Mouse (Mus musculus) R1 (cell line): ENCODE results near the gene Gm20388.
"Not testable (repeated sequence)": the region's sequence is repeated elsewhere in the genome, so short reads cannot be mapped to it uniquely, and the experiment has no call there.

ENCODE experiments used
- DNase-seq: peaks from one replicate; pipeline ENCODE4 v3.0.0-alpha.2; 2018; ENCODE audit warnings: low read depth, low spot score

Gm20388 gene

DNA sequence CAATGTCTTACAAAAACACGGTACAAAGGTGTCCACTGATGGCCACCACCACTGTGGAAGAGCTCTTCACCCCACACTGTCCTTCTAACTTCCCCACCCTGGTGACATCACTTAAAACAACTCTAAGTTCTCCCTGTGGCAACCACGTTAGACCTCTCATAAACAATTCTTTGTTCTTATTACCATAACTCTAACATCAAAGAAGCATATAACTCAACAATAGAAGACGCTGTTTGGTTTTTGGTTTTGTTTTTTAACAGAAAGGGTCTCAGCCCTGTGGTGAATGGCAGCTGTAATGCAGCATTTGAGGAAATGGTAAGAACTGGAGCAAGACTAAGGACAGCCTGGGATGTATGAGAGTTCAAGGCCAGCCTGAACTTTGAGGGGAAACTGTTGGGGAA lies 3115.3 kb downstream of the Gm20388 start:
- DNase-seq: no peak

DNA sequence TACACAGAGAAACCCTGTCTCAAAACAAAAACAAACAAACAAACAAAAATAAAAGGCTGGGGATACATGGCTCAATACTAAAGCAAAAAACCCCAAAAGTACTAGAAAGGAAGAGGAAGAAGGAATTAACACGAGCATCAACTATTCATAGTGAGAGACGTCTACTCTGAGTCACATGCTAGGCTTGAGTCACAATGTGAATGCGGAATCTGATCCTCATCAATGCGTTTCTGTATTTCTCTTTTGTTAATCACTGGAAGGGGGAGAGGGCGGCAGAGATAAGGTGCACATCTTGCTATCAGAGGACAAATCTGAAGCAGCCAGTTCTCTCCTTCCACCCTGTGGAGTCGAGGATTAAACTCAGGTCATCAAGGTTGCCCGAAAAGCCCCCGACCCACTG lies 3117.1 kb downstream of the Gm20388 start:
- no peak for DNase-seq

DNA sequence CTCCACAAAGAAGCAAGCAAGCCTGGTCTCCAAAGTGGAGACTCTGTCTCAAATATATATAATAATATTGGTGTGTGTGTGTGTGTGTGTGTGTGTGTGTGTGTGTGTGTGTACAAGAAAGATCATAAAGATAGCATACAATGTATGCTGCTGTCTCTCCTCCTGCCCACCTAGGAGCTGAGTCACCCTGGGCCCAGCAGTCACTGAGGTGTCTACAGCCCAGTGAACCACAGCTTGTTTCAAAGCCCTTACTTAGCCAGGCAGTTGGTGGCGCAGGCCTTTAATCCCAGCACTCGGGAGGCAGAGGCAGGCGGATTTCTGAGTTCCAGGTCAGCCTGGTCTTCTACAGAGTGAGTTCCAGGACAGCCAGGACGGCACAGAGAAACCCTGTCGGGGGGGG lies 3119.4 kb downstream of the Gm20388 start:
- DNase-seq: not testable (repeated sequence)

DNA sequence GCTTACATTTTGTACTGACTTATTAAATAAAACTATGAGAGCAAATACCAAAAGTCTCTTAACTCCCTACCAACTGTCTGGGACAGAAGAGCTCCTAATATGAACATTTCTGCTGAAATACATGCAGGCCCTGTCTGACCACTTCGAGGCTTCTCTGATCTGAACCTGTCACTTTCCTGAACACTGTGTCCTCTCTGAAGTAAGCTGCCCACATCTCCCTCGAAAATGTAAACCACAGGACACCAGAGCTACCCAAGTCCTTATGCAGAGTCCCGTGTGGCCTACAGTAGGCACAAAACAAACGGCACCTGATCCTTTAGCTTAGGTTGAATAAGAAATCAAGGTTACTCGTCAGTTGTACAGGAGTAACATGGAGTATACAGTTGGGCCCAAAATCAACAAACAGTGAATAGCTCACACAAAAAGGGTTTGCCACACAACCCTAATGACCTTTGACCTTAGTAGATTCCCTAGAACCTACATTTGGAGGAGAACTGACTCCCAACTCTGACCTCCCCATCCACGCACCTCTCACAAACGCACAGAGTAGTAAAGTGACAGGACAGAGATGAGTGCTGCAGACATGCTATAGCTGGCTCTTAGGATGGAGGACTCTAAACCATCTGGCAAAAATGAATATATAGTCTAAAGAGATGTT lies 3120.8 kb downstream of the Gm20388 start:
- DNase-seq: no peak

DNA sequence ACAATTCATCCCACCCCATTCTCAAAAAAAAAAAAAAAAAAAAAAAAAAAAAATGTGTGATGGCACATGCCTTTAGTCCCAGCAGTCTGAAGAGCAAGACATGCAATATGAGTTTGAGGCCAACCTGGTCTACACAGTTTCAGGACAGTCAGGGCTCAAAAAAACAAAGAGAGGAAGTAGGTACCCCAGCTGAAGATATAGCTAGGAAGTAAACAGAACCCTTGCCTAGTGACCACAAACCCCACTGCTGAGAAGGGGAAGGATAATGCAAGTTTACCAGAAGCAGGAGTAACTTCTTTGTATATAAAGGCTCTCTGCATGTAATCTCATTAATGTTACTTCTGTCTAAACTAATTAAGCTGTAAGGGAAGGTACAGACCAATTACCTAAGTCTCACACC lies 3122.1 kb downstream of the Gm20388 start:
- no peak for DNase-seq

DNA sequence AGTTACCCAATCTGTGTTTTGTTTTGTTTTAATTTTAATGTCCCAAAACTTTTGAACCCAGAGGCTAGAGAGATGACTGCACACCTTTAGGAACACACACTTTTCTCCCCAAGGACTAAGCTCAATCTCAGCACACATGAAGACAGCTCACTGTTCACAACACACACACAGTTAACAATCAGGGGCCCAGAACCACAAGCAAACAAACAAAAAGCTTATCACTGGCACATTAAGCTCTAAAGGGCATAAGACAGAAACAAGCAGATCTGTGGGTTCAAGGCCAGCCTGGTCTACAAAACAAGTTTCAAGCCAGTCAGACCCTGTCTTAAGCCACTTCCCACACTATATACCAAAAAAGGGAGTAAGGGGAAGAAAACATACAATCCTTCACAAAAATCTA lies 3122.8 kb downstream of the Gm20388 start:
- DNase-seq: no peak

DNA sequence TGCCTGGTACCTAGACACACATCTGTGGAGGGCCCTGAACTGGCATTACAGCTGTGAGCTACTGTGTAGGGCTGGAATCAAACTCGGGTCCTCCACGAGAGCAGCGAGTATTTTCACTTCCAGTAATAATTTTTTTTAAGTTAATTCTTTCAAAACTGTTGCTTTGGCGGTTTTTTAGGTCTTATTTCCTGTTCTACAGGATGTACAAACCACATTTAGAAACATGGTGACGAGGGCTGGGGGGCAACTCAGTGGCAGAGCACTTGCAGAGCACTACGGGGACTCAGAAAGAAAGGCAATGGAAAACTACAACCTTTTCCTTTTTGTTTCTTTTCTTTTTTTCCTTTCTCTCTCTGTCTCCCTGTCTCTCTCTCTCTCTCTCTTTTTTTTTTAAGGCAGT lies 3123.5 kb downstream of the Gm20388 start:
- DNase-seq: no peak

DNA sequence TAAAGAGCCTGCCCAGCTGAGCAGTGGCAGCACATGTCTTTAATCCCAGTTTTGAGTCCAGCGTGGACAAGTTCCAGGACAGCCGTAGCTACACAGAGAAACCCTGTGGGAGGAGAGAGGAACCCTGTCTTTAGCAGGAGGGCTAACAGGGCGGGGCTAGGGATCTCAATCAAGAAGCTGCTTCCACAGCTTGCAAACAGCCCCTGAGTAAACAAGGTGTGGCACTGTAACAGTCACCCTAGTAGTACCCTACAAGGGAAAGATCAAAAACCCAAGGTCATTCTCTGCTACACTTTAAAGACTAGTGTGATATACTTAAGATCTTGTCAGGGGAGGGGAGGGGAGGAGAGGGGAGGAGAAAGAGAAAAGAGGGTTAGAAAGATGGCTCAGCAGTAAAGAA lies 3126.3 kb downstream of the Gm20388 start:
- peak; percentile 93 for DNase-seq

DNA sequence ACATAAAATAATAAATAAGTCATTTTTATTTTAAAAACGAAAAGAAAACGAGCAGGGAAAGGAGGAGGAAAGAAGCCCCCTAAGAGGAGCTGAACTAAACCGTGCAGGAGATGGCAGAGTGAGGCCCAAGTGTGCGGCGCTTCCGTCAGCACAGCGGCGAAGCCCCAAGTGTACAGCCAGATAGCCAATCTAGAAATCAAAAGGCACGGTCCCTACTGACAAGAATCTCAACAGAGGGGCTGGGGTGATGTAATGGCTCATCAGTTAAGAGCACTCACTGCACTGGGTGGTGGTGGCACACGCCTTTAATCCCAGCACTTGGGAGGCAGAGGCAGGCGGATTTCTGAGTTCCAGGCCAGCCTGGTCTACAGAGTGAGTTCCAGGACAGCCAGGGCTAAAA lies 3126.8 kb downstream of the Gm20388 start:
- DNase-seq: peak; percentile 59

DNA sequence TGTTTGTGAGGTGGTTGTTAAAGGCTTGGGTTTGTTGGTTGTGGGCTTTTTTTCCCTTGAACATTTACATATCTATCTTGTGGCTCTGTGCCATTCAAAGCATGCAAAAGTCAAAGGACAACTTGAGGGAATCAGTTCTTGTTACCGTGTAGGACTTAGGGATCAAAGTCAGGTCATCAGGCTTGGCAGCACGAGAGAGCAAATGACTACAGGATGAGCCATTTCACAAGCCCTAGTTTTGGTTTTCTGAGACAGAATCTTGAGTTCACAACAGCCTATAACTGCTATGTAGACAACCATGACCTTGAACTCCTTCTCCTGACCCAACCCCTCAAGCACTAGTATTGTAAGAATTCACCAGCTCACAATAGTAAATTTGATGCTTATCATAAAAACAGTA lies 3127.7 kb downstream of the Gm20388 start:
- no peak for DNase-seq

DNA sequence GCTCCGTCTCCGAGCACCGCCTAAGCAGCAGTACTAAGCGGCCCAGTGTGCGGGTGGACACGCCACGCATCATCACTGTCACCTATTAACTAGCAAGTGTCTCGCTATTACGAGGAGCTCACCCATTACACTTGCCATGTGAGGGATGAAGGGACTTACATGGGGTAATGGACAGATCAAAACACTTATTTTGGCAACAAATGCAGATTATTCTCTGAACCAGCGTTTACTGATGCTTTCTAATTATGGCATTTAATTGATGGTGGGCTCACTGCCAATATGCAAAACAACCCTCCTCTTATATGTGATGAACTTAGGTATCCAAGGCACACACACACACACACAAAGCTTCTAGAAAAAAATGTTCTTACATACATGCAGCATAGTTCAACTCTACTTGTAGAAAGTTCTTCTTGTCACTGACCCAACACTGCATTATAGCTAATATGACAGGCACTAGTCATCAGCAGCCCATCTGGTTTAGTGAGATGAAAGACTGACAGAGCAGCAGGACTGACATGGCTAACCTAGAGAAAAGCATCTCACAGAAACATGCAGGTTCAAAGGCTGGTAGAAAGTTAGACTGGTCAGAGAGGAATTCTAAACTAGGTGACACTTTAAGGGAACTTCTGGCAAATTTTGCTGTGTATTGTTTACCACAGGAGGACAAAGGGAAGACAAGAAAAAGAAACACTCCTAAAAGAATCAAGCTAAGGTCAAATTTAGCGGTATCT lies 3128.9 kb downstream of the Gm20388 start:
- no peak for DNase-seq

DNA sequence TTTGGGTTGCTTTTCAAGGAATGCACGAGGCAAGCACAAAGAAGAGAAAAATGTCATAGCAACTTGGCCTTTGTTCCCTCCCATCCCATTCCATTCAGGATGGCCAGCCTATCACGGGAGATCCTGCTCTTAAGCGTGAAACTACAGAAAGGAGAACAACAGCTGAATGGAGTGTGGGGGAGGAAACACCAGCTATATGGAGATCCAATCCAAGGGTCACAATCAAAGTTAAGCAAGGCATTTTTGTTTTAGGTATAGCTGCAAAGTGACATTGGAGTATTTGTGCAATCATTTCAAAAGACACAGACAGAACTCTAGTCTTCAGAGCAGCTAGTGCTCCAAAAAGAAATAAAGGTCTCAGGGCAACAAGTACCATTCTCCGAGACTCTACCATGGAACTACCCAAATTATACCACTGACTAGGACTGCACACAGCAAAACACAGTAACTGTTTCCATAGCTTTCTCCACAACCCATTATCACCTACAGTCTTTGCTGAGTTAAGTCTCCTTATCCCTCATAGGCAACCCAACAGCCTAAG lies 3129.5 kb downstream of the Gm20388 start:
- peak; percentile 91 for DNase-seq

DNA sequence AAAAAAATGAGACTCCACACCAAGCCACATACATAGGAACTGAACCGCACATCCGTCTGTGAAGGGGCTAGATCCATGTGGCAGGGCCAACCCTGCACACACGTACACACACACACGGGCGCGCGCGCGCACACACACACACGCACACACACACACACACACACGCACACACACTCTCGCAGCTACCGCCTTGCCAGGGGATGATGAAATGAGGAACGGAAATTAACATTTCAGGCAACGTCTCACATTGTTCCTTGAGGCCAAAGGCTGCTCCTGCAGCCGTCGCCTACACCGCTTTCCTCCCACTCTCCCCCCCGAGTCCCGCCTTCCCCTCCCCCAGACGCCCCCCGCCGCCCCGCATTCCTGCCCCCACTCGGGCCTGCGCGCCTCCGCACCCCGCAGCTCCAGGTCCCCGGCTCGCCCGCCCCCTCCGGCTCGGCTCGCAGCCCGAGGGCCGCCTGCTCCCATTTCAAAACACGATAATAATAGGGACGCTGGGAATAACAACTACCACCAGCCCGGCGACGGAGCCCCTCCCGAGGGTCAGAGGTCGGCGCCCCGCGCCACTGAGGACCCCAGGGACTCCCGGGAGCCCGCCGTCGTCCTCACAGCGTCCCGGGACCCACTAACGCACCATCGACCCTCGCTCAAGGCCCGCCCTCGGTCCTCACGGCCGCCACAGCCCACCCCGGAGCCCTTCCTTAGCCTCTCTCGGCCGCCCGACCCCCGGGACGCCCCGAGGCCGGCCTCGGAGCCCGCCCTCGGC lies 3130.6 kb downstream of the Gm20388 start:
- peak; percentile 63 for DNase-seq

DNA sequence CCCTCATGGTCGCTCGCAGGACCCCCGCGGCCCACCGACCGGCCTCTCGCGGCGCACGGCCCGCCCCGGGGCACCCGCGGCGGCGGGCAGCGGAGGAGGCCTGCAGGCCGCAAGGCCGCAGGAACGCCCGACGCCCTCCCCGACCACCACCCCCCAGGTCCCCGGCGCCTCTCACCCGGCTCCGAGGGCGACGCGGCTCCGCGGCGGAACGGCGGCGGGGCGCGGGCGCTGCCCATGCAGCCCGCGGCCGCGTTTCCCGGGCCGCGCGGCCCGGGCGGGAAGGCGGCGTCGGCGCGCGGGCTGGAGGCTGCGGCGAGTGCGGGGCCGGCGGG lies 3131.1 kb downstream of the Gm20388 start:
- DNase-seq: no peak

DNA sequence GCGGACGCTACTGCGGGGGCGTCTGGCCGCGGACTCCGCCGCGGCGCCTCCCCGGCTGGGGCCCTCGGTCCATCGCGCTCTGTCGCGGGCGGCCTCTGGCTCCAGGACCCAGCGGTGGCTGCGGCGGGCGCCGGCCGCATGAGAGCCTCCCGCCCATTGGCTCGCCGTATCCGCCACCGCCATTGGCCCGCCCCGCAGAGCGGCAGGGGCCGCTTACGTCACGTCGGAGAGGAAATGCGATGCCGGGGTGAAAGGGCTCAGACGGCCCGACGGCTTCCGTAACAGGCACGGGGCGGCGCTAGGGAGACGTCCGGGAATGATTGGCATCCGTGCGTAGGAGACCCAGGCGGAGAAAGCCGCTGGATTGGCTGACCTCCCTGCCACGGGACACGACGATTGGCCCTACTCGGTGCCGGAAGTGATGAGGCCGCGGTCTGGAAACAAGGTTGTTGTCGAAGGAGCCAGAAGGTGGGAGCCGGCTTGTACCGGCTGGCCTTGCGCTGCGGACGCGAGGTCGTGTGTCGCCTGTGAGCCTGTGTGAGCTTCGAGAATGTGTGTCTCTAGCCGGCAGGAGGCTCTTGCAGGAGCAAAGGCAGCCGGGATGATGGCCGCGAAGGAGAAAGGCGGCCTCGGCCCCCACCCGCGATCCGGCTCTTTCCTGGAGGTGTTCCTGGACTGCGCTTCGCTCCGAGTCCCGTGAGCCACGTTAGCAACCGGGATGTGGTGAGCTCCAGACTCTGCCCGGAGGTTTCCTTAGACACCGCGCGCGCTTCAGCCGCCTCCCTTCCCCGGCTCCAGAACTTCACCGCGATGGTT lies 3131.7 kb downstream of the Gm20388 start, which contains the start of gene Ankrd11:
TSS of gene Ankrd11 (minus strand) at position 120 of the 816 bp plus-strand sequence.
- DNase-seq: peak; percentile 99

DNA sequence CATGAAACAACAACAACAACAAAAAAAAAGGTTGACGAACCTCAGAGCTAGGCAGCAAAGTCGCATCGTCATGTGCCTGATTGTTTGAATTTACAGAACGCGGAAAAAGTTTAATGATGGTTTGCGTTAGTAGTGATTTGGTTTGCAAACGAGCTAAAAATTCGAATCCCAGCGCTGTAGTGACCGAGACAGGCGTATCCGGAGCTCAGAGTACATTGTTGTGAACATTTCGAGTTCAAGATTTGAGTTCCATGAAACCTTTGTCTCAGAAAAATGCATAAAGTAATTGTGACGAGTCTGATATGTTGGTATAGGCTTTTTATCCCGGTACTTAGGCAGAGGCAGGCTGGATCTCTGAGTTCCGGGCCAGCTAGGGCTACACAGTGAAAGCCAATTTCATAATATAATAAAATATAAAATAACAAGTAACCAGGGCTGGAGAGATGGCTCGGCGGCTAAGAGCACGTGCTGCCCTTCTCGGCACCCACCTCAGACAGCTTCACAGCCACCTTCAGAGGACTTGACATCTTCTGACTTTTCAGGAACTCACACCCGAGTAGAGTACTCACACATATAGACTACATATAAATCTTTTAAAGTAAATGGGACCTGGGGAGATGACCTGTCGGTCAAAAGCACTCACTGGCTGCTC lies 3132.5 kb downstream of the Gm20388 start:
- no peak for DNase-seq

DNA sequence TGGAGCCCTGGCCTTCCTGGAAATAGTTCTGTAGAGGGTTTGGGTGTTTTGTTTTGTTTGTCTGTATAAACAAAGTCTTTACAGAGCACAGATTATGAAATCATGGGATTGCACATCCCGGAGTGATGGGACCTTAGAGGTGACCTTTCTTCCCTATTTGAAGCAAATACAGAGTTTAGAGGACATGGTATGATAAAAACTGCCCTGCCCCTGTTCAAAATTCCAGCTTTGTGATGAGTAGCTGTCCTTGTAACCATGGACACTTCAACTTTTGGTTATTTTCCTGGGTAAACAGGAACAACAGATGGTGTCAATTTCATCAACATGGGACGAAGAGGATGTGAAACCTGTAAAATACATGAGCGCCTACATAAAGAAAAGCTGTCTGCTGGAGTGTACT lies 3133.3 kb downstream of the Gm20388 start:
- no peak for DNase-seq

DNA sequence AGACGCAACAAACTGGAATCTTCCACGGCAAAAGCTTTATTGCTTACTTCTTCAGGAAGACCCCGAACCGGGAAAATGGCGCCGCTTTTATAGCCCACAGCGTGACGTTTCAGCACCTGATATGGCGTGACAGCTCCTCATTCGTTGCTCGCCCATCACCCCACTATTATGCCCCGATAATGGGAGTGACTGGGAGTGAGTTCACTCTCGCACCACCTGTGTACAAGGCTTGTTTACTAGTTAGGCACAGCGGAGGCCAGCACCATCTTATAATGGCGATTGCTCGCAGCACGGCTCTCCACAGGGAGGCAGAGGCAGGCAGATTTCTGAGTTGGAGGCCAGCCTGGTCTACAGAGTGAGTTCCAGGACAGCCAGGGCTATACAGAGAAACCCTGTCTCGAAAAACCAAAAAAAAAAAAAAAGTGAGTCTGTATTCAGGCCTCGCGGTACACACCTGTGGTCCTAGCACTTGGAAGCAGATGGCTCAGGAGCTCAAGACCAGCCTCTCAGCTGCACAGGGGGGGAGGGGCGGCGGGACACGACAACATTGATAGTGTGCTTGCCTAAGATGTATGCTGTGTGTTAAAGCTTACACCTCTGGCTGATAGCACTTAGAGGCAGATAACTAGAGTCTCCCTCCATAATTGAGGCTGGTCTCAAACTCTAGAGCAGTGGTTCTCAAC lies 3134.2 kb downstream of the Gm20388 start:
- DNase-seq: peak; percentile 80

DNA sequence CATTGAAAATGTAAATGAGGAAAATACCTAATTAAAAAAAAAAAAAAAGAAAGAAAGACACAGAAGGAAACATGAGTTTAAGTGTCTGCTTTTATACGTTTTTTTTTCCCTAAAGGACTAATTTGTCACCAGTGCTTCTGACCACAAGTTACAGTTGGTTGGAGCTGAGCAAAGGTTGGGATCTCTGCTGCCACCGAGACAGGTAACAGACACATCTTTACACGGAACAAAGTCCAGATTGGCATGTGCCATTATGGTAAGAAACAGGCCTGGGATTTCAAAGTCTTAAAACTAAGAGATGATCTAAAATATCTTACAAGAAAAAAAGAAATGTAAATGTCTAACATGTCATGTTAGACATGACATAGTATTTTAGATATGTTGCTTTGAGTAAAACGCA lies 3136.1 kb downstream of the Gm20388 start:
- DNase-seq: no peak

DNA sequence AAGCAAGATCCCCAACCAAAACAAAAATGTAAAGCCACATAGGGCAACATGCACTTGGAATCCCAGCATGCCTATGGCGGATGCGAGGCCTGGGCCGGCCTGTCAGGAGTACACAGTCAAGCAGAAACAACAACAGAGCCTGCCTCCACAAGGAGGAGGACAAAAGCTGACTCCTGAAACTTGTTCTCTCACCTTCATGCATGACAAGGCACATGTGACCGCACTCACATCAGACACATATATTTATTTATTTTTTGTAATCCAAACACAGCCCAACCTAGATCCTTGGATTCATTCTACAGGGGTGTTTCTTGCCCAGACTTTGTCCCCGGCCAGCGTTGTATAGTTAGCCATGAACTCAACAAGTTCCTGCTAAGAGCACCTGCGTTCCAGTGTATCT lies 3137.2 kb downstream of the Gm20388 start:
- DNase-seq: no peak

DNA sequence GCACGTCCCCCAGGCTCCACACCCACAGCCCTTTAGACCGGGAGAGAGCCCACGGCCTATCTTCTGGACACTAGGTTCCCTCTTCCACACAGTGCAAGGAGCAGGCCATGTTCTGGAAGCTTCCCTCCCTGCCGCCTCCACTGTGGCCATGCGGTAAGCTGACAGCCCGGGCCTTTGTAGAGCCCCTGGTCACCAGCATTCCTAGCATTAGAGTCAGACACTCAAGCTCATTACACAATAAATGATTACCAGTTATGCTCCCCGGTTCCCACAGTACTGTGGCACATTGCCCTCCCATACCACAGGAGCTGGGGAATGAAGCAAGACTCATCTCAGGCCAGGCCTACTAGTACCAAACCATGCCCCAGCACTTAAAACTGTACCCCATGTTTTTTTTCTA lies 3137.8 kb downstream of the Gm20388 start:
- DNase-seq: no peak
